Mouse (Mus musculus) forelimb bud, embryonic 11.5 days (tissue): Measurements from ENCODE around the gene Comp.
A peak's percentile ranks its signal among the peaks of the same experiment; 100 is the strongest.

Experiments used
- DNase-seq: peaks from one replicate; pipeline ENCODE4 v3.0.0-alpha.2; 2012; ENCODE audit warnings: low read depth, low spot score

The Comp gene

GRCm38 (mm10) chr8:70352657-70353151, 20.7 kb upstream of the Comp start:
- no peak for DNase-seq

DNA sequence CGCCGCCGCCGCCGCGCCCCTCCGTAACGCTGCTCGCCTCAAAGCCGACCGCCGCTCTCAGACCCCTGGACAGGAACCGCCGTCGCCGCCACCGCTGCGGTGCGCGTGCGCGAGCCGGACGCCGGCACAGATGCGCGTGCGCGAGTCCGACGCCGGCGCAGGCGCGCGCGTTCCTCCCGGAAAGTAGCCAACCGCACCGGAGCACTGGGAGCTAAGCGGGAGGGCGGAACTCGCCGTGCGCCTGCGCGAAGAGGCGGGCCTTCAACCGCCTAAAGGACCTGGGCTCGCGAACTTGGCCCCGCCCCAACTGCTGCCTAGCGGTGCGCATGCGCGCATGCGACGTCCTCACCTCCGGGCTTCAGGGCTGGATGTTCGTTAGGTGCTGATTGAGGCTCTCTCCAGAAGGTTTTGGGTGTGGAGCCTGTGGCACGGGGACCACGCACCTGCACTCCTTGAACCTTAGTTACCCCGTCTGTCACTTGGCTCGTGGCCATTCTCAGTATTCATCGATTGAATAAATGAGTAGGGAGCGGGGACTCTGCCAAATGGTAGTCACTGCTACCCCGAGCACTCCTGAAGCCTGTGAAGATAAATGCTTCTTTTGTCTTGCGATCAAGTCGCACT, 20.1 kb upstream of the Comp start, which contains the start of gene Upf1:
TSS of gene Upf1 (minus strand) at position 85 of the 624 bp plus-strand sequence.
- DNase-seq = peak; percentile 99

- DNase-seq = no peak
These were observed 19.4 kb upstream of the Comp start for GRCm38 (mm10) chr8:70354004-70354403.

DNA sequence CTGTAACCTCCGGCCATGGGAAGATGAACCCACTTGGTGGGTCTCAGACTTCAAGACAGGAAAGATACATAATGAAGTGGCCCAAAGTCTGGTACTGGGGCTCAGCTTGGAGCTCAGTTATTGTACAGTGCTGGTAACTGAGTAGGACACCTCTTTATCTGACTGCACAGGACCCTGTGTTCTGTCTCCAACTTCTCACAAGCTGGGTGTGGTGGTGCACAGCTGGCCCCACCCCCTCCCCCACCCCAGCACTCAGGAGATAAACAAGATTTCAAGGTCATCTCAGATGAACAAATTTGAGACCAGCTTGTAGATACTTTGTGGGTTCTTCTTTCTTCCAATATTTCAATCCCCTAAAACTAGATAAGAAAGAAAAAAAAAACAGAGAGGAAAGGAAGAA, 17.2 kb upstream of the Comp start:
- no peak for DNase-seq

GRCm38 (mm10) chr8:70359411-70359810, 13.9 kb upstream of the Comp start:
- DNase-seq = no peak

GRCm38 (mm10) chr8:70360769-70361168, 12.6 kb upstream of the Comp start:
- no peak for DNase-seq

GRCm38 (mm10) chr8:70361484-70362032, 11.8 kb upstream of the Comp start:
- no peak for DNase-seq

GRCm38 (mm10) chr8:70364066-70364465, 9.3 kb upstream of the Comp start:
- no peak for DNase-seq

- no peak for DNase-seq
These were observed 6.8 kb upstream of the Comp start for GRCm38 (mm10) chr8:70366588-70366987.

DNA sequence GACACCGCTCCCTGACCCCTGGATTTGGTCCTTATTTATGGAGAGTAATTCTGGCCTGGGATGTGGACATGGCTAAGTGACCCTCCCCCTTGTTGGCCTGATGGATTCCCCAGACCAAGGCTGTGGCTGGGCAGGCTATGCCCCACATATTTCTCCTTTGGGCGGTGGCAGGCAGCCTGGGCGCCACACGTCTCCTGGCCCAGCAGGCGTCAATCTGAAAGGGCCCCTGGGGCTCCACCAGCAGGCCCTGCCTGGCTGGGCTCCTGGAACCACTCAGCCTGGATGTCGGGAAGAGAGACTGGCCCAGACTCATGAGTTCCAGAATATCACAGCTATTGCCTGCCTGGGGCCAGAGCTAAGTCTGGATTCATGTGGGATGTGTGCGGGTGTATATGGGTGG, 2.9 kb upstream of the Comp start:
- no peak for DNase-seq

DNA sequence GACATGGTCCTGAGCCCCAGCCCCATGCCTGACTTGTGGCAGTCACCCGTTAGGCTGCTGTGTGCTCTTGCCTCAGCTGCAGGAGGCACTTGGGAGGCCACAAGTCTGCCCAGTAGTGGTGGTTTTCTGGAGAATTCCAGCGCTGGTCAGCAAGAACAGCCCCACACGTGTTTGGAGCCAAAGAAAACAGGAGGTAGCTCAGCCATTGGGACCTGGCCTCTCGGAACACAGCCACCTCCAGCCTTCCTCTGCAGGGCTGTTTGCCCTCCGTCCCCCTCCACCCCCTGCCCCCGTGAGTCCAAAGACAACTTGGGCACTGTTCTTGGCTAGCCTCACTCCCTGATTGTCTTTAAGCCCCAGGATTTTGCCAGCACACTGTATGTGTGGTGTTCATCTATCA, 1.4 kb upstream of the Comp start:
- no peak for DNase-seq

GRCm38 (mm10) chr8:70374318-70374927, 1.1 kb downstream of the Comp start:
- peak; percentile 58 for DNase-seq

DNA sequence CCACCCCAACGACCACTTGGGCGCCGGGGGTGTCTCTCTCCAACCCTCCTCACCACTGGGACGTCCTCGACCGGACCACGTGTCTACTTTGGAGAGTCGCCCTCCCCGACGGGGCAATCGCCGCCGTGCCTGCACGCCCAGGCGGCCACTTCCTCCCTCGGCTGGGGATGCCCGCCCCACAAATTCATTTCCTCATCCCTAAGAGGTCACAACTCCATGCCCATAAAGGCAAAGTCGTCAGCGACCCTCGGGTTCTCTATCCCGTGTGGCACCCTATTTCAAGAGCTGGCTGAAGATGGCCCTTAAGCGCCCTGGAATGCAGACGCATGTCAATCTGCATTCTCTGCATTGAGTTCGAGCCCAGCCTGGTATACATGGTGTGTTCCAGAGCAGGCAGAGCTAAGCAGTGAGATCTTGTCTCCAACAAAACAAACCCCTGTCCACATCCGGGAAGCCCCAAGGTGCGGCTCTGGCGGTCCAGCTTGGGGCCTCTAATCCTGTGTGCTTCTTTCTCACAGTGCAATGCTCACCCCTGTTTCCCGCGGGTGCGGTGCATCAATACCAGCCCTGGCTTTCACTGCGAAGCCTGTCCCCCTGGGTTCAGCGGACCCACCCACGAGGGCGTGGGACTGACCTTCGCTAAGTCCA, 2.0 kb downstream of the Comp start:
- DNase-seq = no peak

- DNase-seq = no peak
These were observed 3.0 kb downstream of the Comp start for GRCm38 (mm10) chr8:70376275-70376741.

- no peak for DNase-seq
These were observed 3.7 kb downstream of the Comp start for GRCm38 (mm10) chr8:70377049-70377448.

- DNase-seq = no peak
These were observed 6.7 kb downstream of the Comp start for GRCm38 (mm10) chr8:70380069-70380468.

DNA sequence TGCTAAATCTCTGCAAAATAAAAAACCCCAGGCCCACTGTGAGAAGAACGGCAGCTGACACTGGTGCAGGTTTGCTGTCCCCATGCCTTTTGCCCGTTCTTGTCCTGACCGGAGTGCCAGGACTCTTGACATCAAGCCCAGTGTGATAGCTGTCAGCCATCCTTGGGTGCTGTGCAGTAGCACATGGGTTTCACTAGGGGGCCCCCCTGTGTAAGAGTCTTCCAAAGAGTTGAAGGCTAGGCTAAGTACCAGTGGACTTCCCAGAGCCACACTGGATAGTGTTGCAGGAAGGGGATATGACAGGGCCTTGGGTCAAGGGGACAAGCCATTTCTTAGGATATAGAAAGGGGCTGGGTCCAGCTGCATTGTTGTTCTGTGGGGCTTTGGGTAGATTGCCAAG, 9.9 kb downstream of the Comp start:
- DNase-seq = peak; percentile 47

- DNase-seq = no peak
These were observed 16.3 kb downstream of the Comp start for GRCm38 (mm10) chr8:70389678-70390077.

DNA sequence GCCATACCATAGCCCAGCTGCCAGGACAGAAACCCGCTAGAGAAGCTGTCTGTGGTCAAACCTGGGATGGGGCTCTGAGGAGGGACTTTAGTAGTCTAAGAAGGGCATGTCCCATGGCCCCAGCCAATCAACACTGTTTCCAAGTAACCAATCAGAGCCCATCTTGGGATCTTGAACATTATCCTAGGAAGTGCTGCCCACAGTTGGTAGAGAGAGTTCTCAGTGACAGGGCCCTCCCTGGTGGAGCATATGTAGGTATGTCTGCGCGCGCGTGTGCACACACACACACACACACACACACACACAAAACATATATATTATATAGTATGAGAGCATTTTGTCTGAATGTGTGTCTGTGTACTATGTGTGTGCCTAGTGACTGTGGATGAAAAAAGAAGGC, 19.7 kb downstream of the Comp start:
- no peak for DNase-seq

- DNase-seq = no peak
These were observed 21.1 kb downstream of the Comp start for GRCm38 (mm10) chr8:70394269-70394998.

DNA sequence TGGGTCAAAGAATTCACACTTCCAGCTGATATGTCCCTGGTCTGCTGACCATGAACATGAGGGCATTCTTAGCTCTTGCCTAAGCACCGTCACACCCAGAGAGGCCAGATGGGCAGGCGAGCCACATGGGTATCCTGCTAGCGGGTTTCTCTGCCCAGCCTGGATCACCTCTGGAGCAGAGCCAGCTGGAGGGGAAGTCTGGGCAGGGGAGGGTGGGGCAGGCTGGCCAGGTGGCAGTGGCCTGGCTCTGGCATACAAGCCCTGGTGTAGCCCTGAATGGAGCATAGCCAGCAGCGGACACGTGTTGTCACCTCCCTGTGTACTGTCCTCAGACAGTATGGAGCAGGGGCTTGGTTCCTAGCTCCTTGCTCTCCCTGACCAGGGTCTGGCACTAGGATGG, 22.3 kb downstream of the Comp start:
- DNase-seq = no peak

DNA sequence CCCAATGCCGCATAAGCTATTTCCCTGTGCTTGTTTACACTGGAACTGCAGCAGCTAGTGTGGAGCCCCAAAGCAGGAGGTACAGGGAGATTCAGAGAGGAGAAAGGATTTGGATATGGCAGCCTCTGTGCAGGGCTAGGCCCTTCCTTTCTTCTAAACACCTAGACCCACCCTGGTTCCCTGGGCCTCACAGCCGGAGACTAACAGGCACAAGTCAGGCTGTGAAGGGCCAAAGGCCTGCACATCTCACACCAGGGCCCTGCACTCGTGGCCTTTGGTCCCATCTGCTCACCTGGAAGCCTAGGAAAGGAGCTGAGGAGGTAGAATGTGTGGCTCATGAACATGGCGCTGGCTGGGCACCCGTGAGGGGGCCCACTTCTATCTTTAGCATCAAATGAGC, 22.8 kb downstream of the Comp start:
- DNase-seq = no peak
